Mouse (Mus musculus) spleen, adult 2 months (tissue): ENCODE results near the gene 4921536K21Rik.

ENCODE experiments used
- CTCF ChIP-seq: fragments of 200-500 bp; IDR thresholded peaks from 2 replicates; pipeline ENCODE4 v1.5.1; 2011; ENCODE audit warnings: mild to moderate bottlenecking, inconsistent platforms; ENCODE audit not compliant: insufficient read depth, insufficient read length, insufficient replicate concordance; ENCODE audit errors: extremely low read depth
- POLR2A ChIP-seq: fragments of 200-500 bp; IDR thresholded peaks from 2 replicates; pipeline ENCODE4 v1.6.1; 2011; ENCODE audit warnings: low read depth, low read length, inconsistent platforms

DNA sequence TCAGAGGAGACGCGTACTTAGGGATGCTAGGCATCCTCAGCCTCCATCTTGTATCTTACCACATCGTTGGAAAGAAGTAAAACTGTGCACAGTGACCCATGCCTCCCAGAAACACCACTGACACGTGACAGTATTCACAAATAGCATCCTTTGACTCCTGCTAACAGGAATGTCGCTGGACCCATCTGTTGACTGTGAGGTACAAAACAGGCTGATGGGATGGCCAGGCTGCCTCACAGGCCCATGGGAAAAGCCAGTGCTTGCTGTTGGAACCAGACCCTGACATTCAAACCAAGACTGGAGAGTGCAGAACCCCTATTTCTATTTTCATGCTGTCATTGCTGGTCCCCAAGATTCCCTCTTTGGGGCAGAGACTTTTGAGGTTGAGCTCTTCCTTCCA, 37.0 kb downstream of the 4921536K21Rik start:
- TF ChIP-seq POLR2A (no peak), CTCF (no peak)
